Mouse (Mus musculus) urinary bladder, adult 18-20 months (tissue): ENCODE measurements around the gene Sv2a.

ENCODE experiments used
- DNase-seq, 2 experiments: peaks; one replicate each; pipeline ENCODE4 v3.0.0; 2022; ENCODE audit warnings: low spot score in 2 of 2, mixed read lengths in 2 of 2

The Sv2a gene

DNA sequence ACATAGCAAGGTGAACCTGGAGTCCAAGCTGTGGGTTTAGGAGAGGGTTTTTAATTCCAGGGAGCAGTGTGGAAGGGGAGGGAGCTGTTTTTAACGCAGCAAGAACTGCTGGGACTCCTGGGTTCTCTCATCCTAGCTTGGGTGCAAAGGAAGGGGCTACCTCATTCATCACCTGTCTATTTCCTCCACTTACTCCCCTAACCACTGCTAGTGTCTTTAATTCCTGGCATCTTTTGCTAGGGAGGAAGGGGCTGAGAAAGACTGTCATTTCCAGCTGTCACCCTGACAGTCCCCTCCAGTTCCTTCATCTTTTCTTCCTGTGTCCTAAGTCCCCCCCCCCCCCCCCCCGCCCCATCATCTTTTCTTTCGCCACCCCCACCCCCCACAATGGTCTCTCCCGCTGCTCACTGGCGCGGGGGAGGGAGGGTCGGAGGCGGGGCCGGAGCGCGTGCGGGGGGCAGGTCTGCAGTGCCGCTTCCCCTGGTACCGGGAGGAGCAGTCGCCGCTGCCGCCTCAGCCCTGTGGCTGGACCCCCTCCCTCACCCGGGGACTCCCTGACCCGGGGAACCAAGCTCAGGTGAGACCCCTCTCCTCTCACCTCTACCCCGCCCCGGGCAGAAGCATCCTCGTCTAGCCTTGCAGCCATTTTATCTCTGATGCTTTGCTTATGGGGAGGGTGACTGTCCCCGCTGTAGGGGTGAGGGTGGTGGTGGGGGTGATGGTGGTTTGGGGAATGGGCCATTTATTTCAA is at the start of gene Sv2a:
Sv2a (plus strand) TSS at position 425 of the 751 bp plus-strand sequence.
- DNase-seq, result no peak

DNA sequence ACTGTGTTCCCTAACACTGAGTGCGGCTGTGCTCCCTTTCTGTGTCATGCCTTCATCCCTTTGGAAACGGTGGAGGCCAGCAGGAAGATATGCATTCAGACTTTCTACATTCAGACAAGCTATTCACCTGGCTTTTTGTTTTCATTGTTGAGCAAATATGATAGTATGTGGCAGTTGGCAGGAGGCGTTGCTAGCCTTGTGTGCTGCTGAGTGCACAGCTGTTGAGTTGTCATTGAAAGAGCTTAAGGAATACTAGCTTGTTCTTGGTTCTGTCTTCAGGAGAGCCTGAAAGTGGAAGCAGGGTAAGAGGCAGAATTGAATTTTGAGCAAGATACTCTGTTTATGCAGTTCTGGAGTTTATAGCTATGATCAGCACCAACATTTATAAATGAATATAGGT is 48.5 kb upstream of the Sv2a start:
- DNase-seq, result no peak

DNA sequence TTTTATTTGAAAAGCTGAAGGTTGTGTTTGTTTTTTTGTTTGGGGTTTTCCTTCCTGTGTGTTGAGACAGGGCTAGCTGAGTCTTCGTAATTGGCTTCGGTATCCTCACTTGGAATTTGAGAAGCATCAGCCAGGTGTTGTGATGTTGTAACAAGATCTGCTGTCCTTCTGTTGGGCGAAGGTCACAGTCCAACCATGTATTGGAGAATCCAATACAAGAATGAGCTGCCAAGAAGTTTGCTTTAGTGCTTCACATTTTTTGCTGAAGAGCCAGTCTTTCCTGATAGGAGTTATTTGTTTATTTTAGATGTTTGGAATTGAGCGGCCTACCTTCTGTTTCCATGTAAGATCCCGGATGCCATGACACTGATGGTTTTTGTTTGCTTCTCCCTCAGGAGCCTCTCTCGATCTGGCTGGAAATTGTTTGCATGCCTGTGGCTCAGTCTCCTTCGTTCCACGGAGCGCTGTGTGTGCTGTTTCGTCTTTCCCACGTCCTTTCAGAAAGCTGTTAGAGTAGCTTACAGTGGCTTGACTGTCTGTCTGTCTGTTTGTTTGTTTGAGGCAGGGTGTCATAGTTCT is 47.5 kb upstream of the Sv2a start:
- DNase-seq, result no peak

DNA sequence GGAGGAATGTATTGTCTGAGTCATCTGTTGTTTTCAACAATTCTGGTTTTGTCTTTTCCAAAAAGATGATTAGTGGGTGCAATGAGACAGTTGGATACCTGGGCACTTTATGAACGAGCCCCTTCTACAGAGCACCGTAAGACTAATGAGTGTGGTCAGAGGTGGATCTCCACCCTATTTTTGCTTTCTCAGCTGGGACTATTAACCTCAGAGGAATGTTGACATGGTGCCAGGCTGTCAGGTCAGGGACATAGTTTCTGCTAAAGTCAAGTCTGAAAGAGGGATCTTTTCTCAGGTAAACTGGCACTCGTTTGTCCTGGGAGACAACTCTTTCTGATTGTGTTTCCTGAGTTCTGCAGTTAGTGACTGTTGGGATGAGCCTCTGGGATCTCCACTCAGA is 45.9 kb upstream of the Sv2a start:
- DNase-seq, result no peak

DNA sequence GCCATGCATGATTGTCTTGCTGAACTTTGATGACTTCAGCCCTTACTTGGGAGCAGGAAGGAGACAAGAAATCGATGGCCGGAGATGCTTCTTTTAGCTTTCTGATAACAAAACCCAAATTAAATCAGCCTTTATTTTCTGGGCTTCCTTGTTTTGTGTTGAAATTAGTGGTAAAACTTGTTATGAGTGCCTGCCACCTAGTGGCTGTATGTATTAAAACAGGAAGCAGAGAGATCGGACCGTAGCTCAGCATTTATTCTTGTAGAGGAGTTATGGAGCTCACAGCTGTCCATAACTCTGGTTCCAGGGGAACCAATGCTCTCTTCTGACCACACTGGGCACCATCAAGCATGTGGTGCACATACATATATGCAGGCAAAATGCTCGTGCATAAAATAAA is 33.0 kb upstream of the Sv2a start:
- no peak for DNase-seq

DNA sequence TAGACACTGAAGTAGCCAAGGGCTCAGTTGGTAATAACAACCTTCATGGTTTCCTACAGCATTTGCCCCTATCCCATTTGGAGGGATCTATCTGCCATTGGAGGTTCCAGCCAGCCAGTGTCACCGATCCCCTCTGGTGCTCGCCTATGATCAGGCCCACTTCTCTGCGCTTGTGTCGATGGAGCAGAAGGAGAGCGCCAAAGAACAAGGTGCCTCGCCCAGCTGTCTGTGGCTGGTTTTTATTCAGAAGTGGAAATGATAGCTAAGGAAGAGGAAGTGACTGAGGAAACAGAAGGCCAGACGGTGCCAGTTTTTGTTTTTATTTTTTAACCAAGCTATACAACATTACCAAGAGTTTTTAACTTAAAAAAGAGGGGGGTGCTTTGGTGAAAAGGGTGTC is 29.1 kb upstream of the Sv2a start:
- DNase-seq, result no peak

DNA sequence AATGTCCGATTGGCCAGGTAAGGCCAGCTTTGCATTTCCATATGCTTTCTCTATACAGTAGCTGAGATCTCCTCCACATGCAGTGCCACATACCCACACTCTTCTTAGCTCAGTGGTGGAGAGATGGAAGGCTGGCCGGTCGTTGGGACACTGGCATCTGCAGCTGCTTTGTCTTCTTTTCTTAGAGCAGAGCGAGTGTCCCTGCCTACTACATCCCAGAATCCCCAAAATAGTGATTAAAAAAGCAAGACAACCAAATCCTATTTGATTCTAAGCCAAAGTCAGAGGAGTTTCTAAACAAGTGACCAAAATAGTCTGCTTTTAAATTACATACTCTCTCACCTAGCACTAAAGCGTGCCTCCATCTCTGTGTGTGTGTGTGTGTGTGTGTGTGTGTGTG is 28.3 kb upstream of the Sv2a start:
- DNase-seq, result no peak

DNA sequence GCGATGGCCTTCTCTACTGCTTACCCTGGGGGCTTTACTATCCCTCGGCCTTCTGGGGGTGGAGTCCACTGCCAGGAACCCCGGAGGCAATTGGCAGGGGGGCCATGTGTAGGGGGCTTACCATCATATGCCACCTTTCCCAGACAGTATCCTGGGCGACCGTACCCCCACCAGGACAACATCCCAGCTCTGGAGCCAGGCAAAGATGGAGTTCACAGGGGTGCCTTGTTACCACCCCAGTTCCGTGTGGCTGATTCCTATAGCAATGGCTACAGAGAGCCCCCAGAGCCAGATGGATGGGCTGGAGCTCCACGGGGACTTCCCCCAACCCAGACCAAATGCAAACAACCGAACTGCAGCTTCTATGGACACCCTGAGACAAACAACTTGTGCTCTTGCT is 25.4 kb upstream of the Sv2a start:
- no peak for DNase-seq

DNA sequence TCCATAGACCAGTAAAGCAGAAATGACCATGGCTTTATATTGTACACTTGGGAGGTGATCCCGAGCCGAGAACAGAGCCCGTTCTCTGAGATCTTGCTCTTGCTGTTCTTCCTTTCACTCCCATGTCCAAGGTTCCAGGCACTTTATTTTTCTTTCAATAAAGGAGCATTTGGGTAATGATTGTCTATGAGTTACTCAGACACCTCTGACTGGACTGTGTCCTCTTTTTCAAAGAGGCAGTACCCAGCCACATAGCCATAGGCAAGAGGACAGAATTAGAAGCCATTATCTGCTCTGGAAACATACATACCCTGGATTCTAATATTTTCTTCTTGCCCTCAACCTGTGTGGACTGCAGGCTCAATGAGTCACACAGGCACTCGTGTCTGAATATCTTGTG is 21.1 kb upstream of the Sv2a start:
- no peak for DNase-seq

DNA sequence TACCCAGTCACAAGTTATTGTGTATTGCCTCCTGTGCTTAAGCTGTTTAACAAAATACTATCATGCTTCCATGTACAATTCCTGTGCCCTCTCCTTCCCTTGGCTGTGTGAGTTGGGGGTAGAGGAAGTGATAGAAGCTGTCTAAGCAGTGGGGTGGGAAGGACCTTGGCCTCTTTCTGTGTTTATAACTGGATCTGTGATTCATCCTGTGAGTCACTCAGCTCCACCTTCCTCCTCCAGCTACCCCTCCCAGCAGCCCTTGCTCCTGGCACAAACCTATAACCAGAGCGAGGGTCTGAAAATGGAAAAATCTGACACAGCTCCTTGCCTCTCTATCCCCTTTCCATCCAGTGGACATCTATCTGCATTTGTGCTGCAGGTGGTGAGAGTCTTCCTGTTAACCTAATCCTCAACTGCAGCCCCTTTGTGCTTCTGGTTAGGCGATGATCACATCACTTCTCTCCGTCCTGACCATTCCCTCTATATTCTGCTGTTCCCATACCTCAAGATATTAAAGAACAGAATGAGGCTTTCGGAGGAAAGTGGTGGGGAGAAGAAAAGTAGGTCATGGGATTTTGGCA is 20.6 kb upstream of the Sv2a start:
- peak; percentile 53 to 75 for DNase-seq

DNA sequence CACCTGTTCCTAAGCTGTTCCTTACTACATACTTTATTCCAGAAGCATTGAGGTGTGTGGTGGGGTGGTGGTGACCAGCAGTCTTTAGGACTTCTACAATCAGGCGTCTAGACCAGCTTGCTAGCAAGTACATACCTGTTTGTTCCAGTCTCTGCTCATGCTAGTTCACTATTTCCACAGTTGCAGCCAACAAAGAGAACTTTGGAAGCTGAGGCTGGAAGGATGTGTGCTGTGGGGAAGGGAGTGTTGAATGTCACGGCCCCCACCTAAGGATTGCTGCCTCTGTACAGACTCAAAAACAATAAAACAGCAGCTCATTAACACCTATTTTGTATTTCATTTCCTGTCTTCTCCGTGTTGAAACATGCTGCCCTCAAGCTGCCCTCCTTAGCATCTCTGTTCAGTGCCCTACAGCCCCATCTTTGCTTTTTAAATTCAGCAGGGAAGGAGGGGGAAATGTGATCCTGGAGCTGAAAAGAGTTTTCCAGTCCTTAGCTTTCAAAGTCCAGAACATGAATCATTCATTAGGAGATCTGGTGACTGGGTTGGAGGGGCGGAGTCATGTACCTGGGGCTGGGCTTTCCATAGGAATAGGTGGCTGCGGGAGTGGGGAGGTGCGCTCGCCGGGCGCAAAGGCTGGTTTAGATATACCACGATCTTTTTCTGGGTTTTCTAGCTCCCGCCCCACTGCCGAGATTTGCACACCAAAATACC is 20.0 kb upstream of the Sv2a start:
- peak; percentile 60 to 65 for DNase-seq

DNA sequence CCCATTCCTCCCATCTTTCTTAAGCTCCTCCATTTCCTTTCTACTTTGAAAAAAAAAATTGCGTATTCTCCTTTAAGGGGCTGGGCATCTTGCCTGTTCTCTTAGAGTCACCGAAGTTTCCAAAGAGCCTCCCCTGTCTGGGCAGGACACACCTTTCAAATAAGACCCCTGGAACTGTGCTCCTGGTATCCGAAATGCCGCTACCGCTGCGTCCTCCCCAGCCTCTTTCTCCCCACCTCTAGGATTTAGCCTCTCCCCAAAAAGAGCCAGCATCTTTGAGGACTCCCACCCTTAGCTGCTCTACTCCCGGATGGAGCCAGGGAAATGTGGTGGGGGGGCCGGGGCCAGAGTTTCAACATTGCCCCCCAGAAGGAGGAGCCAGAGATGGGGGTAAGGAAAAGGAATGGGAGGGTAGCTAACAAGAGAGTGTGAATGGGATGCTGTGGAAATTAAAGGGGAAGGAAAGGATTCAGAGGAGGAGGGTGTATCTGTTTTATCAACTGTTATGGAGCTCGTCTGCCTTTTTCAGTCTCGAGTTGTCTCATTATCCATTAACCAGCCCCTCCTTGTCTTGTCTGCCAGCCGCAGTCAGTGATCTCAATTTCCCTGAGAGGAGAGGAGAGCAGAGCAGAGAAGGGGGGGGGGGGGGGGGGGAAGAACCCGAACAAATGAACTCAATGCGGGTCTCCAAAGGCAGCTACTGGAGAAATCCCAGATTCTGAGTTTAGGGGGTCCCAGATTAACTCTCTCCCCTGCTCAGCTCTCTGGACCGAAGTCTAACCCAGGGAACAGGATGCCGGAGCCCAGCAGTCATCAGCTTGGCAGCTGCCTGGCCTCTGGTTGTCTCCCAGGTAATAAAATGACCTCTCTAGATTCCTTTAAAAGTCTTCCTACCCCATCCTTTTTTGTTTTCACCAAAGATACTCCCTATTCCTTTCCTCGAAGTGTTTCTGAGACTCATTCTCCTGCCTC is 18.8 kb upstream of the Sv2a start, which contains the start of gene Mtmr11:
Mtmr11 (plus strand) TSS at position 136 of the 972 bp plus-strand sequence.
- peak in 1 of 2 experiments; percentile 30 for DNase-seq

DNA sequence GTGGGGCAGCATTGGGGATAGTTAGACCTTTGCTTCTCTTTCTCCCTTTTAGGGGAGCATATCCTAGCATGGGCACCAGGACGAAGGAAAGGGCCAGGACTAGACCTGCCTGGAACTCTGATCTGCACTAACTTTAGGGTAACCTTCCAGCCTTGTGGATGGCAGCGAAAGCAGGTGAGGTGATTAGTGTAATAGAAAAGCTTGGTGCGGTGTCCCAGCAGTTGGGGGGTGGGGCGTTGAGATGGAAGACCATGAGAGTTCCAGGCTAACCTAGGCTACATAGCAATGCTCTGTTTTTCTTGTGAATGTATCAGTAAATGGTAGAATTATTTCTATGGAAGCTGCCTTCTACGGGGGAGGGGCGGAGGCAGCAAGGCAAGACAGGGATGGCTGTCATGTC is 17.9 kb upstream of the Sv2a start:
- DNase-seq, result no peak

DNA sequence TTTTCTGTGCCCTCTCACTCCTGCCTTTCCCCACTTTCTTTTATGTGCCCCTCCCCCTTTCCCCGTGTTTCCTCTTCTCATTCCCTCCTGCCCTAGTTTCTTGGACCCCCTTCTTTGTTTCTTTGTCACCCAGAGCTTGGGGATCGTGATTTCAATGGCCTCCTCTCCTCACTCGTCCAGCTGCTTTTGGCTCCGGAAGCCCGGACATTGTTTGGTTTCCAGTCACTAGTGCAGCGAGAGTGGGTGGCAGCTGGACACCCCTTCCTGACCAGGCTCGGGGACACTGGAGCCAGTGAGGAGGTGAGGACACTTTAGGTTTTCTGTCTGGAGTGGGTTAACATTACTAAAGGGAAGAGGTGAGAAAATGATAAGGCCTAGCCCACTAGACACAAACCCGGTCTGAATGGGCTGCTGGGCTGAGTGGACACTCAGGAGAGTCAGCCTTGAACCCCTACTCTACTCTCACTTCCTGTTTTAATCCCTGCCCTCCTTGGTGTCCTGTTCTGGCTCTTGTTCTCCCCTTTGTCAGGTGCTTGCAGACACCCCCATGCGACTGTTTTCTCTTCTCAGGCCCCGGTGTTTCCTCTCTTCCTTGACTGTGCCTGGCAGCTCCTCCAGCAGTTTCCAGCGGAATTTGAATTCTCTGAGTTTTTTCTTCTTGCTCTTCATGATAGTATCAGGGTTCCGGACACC is 12.3 kb upstream of the Sv2a start:
- no peak for DNase-seq

DNA sequence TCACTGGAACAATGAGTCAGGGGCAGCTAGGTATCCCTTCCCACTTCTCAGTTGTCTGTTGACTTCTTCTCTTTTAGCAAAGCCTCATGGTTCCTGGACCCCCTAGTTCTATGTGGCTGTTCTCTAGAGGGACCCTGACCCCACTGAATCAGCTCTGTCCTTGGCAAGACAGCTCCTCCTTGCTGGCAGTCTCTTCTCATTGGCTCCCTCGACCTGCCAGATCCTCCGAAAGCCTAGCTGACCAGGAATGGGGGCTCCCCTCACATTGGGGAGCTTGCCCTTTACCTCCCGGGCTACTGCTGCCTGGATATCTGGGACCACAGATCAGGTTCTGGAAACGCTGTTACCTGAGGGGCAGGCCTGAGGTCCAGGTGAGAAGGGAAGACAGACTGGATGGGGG is 10.7 kb upstream of the Sv2a start:
- DNase-seq, result no peak

DNA sequence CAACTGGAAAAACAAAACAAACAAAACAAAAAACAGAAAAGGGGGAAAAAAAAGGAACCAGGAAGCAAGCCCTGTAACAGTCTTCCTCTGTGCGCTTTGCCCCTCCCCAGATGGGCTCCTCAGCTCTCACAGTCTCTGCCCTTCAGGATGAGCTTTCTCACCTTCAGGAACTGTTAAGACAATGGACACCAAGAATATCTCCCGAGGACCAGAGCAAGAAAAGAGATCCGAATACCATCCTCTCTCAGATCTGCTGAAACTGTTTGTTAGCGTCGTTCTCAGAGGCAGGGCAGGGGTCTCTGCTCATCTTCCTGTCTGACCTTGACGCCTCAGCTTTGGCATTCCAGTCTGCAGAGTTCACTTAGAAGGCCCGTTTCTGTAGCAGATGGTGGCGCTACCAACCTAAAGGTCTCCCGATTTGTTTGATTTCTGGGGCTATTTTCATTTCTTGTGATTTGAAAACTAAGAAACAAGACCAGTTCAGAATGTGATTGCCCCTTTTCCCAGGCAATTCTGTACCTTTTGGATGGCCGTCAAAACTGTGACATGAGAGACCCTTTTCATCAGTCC is 9.9 kb upstream of the Sv2a start:
- no peak for DNase-seq

DNA sequence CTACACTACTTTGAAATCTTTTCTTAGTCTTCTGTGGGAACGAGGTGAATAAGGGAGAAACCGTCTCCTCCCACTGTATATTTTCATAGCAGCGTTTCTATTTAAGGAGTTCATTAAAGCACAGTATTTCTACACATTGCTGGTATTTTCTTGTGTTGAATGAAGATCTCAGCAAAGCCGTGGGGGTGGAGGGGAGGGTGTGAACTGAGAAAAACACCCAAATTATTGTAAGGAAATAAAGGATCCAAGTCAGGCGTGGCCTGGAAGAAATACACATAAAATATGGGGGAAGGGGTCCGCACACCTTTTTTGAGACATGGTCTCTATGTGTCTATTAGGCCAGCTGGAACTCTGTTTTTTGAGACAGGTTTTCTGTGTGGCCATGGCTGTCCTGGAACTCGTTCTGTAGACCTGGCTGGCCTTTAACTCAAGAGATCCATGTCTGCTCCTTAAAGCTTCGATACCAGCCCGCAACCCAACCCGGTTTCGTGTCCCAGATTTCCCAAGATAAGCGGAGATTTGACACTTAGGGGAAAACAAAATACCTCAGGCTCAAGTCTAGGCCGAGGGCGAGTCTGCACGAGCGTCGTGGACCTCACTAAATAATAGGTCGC is 9.3 kb upstream of the Sv2a start:
- no peak for DNase-seq

DNA sequence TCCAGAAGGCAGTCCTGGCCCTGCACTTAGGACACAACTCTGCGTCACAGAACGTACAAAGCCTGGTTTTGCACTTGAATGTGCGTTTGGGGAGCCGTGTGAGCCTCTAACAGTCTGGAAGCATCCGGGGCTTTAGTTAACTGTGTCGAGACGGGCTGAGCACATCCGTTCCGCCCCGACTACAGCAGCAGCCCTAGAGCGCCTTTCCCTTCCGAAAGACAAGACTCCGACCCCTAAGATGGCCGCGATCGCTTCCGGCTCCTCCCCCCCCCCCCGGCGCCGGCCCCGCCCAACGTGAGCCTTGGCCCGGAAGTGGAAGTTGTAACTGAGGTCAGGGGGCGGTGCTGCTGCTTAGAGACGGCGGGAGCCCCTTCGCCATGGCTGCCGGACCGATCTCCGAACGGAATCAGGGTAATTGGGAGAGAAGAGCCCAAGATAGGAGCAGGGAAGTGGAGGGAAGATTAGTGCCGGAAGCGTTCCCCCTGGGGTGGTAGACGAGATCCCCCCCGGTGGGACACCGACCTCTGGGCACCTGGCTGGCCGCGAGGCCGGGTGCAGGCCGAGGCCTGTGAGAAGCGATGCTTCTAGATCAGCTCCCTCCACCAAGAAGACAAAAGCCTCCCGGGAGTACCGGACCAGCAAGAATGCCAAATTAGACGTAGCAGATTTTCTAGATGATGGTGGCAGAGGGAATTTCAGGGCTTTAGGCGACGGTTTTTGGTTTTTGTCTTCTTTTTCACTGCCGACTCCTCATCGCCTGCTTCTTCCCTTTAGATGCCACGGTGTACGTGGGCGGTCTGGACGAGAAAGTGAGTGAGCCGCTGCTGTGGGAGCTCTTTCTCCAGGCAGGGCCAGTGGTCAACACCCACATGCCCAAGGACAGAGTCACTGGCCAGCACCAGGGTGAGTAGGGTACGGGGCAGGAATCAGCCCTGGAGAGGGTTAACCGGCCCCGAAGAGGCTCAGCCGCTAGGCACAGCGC is 8.5 kb upstream of the Sv2a start, which contains the start of gene Sf3b4:
Sf3b4 (plus strand) TSS at position 136 of the 982 bp plus-strand sequence.
- DNase-seq, result peak; percentile 77 to 78

DNA sequence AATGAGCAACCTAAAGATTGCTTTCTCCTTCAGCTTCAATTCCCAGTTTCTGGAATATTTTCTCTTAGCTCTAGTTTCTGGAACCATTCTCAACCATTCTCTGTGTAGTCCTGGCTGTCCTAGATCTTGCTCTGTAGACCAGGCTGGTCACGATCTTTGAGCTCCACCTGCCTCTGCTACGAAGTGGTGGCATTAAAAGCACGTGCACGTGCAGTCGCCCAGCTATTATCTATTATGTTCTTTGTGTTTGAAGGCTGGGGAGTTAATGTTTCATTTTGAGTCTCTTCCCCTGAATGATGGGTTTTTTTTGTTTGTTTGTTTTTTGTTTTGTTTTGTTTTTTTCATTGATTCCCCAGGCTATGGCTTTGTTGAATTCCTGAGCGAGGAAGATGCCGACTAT is 7.8 kb upstream of the Sv2a start:
- no peak for DNase-seq
